In genomic region chr5:113973790-113974189, GRCm38 (mm10) we compare ENCODE assay signal across 9 mouse cellular contexts. TPM values are rescaled to one million over a fixed set of nuclear protein-coding genes. Genes with fewer than 3 reads are reported as not detected.
A peak's percentile ranks its signal among the peaks of the same experiment; 100 is the strongest.
DNase-seq lines count a peak whose midpoint lies in the region; ATAC-seq and TF ChIP-seq lines count a peak whose summit lies in the region.
"Had no signal": no experiment of that assay in that cellular context is flagged by ENCODE, and none has a peak within 500 bp of the region (broad histone marks: within the 10 kb centered on the region; RNA-seq: fewer than 3 reads in every experiment).

No protein-coding gene starts in this region.

- intact Hi-C loops in heart, adult 2 months (cut with DNase I): loop anchor here (2.0 kb wide), 1 partner anchor 19 kb away; the partner anchor contains the start of gene Ssh1

- no peaks in the 10 kb centered on the region for H3K9me3 ChIP-seq in neural tube, embryonic 12.5 days
- no peaks in the 10 kb centered on the region for H3K9me3 ChIP-seq in neural tube, embryonic 15.5 days (replicated peaks)
- no peaks in the 10 kb centered on the region for H3K9me3 ChIP-seq in kidney, embryonic 16.5 days (ENCODE audit: low read length)
- H3K9me3 ChIP-seq in midbrain, embryonic 16.5 days (replicated peaks; ENCODE audit: control insufficient read depth, low read length, poor library complexity, severe bottlenecking): no peaks in the 10 kb centered on the region

- 0 out of 2 replicates have a peak overlapping the region, but pooled peaks have one; percentile 9 for H3K4me2 ChIP-seq in neural tube, embryonic 12.5 days (replicated peaks)
- H3K4me2 ChIP-seq in neural tube, embryonic 15.5 days: no peak overlapping the region
- H3K4me2 ChIP-seq in kidney, embryonic 16.5 days (replicated peaks; ENCODE audit: low read depth, low read length): 0 out of 2 replicates have a peak overlapping the region, but pooled peaks have one; percentile 8
- H3K4me2 ChIP-seq in midbrain, embryonic 16.5 days (ENCODE audit: low read length): no peak overlapping the region; the same call in 1 of the 2 replicates

- TF ChIP-seq EP300 in heart, adult 2 months (IDR thresholded peaks at IDR 0.05; ENCODE audit: insufficient read depth, low read depth, low read length): no peak

- TF ChIP-seq POLR2A in heart, adult 2 months (IDR thresholded peaks at IDR 0.05; ENCODE audit: insufficient read depth, low read depth, low read length): no peak

- no peak overlapping the region for H3K9ac ChIP-seq in heart, adult 2 months (ENCODE audit: low read depth, low read length)
- H3K9ac ChIP-seq in neural tube, embryonic 12.5 days: no peak overlapping the region
- no peak overlapping the region for H3K9ac ChIP-seq in neural tube, embryonic 15.5 days (replicated peaks)
- no peak overlapping the region for H3K9ac ChIP-seq in kidney, embryonic 16.5 days (replicated peaks; ENCODE audit: low read length)
- H3K9ac ChIP-seq in midbrain, embryonic 16.5 days (ENCODE audit: low read depth, low read length): no peak overlapping the region

- WGBS in heart, adult 2 months: 46% methylated on average over 8 of the region's 8 CpGs
- 89% methylated on average over 8 of the region's 8 CpGs for WGBS in neural tube, embryonic 12.5 days
- 90% methylated on average over 8 of the region's 8 CpGs for WGBS in neural tube, embryonic 15.5 days
- 70% methylated on average over 8 of the region's 8 CpGs for WGBS in kidney, embryonic 16.5 days
- 92% methylated on average over 8 of the region's 8 CpGs for WGBS in midbrain, embryonic 16.5 days

- no peak overlapping the region for H3K4me3 ChIP-seq in heart, adult 2 months
- H3K4me3 ChIP-seq in neural tube, embryonic 12.5 days: no peak overlapping the region
- no peak overlapping the region for H3K4me3 ChIP-seq in neural tube, embryonic 15.5 days (replicated peaks)
- H3K4me3 ChIP-seq in kidney, embryonic 16.5 days (ENCODE audit: low read length): no peak overlapping the region
- no peak overlapping the region for H3K4me3 ChIP-seq in midbrain, embryonic 16.5 days (ENCODE audit: low read depth, low read length)

- no peaks in the 10 kb centered on the region for H3K27me3 ChIP-seq in heart, adult 2 months (ENCODE audit: control insufficient read depth, insufficient read depth, low read length)
- H3K27me3 ChIP-seq in neural tube, embryonic 12.5 days (replicated peaks): no peaks in the 10 kb centered on the region
- no peaks in the 10 kb centered on the region for H3K27me3 ChIP-seq in neural tube, embryonic 15.5 days (replicated peaks)
- no peaks in the 10 kb centered on the region for H3K27me3 ChIP-seq in kidney, embryonic 16.5 days (ENCODE audit: insufficient read depth, low read length)
- no peaks in the 10 kb centered on the region for H3K27me3 ChIP-seq in midbrain, embryonic 16.5 days (ENCODE audit: control insufficient read depth, insufficient read depth, low read depth, low read length)

- DNase-seq in heart, adult 2 months: no peak
- no peak for DNase-seq in heart, postnatal 4 days
- DNase-seq in lung, postnatal 36 days: peak; percentile 66
- DNase-seq in ovary, postnatal 36 days (ENCODE audit: low spot score): no peak
- DNase-seq: left cerebral cortex, postnatal 4 days had no signal

- peaks cover 2% of the 10 kb centered on the region; the same call in 1 of the 2 replicates for H3K36me3 ChIP-seq in heart, adult 2 months (ENCODE audit: control insufficient read depth, insufficient read depth, low read length)
- H3K36me3 ChIP-seq in neural tube, embryonic 12.5 days: peaks cover 18% of the 10 kb centered on the region
- H3K36me3 ChIP-seq in neural tube, embryonic 15.5 days: peaks cover 15% of the 10 kb centered on the region
- H3K36me3 ChIP-seq in kidney, embryonic 16.5 days (ENCODE audit: insufficient read depth, low read length): peaks cover 14% of the 10 kb centered on the region
- H3K36me3 ChIP-seq in midbrain, embryonic 16.5 days (ENCODE audit: control insufficient read depth, insufficient read depth, low read length): 0 out of 2 replicates have a peak, but pooled peaks cover 5% of the 10 kb centered on the region

- H3K4me1 ChIP-seq in heart, adult 2 months (ENCODE audit: control insufficient read depth, insufficient read depth, low read length): peaks cover 40% of the 10 kb centered on the region
- peaks cover 37% of the 10 kb centered on the region for H3K4me1 ChIP-seq in neural tube, embryonic 12.5 days
- H3K4me1 ChIP-seq in neural tube, embryonic 15.5 days: peaks cover 33% of the 10 kb centered on the region
- H3K4me1 ChIP-seq in kidney, embryonic 16.5 days (ENCODE audit: insufficient read depth, low read length): peaks cover 51% of the 10 kb centered on the region
- H3K4me1 ChIP-seq in midbrain, embryonic 16.5 days (ENCODE audit: control insufficient read depth, insufficient read depth, low read length): peaks cover 27% of the 10 kb centered on the region

- no peak for ATAC-seq in neural tube, embryonic 12.5 days (ENCODE audit: low FRiP score, low read depth)
- ATAC-seq in neural tube, embryonic 15.5 days (ENCODE audit: low FRiP score): no peak
- peak; percentile 17; the same call in 1 of the 2 replicates for ATAC-seq in kidney, embryonic 16.5 days (ENCODE audit: low FRiP score, low TSS enrichment)
- ATAC-seq in midbrain, embryonic 16.5 days: no peak

- TF ChIP-seq CTCF in heart, adult 2 months (IDR thresholded peaks at IDR 0.05): no peak

- H3K27ac ChIP-seq in heart, adult 2 months: peak overlapping the region; percentile 94
- H3K27ac ChIP-seq in neural tube, embryonic 12.5 days: no peak overlapping the region
- no peak overlapping the region for H3K27ac ChIP-seq in neural tube, embryonic 15.5 days (replicated peaks)
- H3K27ac ChIP-seq in kidney, embryonic 16.5 days (ENCODE audit: low read length): peak overlapping the region; percentile 92
- H3K27ac ChIP-seq in midbrain, embryonic 16.5 days (ENCODE audit: low read length): no peak overlapping the region

- H3K79me2 ChIP-seq in heart, adult 2 months (replicated peaks; ENCODE audit: control insufficient read depth, insufficient read depth, low read length): no peaks in the 10 kb centered on the region; the same call in 1 of the 2 replicates

RNA-seq across cellular contexts. Expression of gene Ssh1, which starts 19.9 kb away (rescaled TPM):
- total RNA-seq in heart, adult 2 months (2021): 10 to 100 TPM; 13.4 to 15.2 TPM
- 7.4 and 9.8 TPM in 2 replicates for polyA plus RNA-seq in heart, adult 2 months (2012; rRNA removed)
- total RNA-seq in heart, postnatal 4 days (2021): 10 to 100 TPM; 24.0 to 25.0 TPM
- 19.3 and 21.0 TPM in 2 replicates for polyA plus RNA-seq in neural tube, embryonic 12.5 days (2016; fragmentation: Nextera tagmentation; extraction: Ambion mirVana)
- polyA plus RNA-seq in neural tube, embryonic 15.5 days (2015; fragmentation: Nextera tagmentation; extraction: Ambion mirVana): 9.8 and 13.1 TPM in 2 replicates
- 15.0 and 16.7 TPM in 2 replicates for polyA plus RNA-seq in kidney, embryonic 16.5 days (2015; fragmentation: Nextera tagmentation; extraction: Ambion mirVana)
- polyA plus RNA-seq in midbrain, embryonic 16.5 days (2015; fragmentation: Nextera tagmentation; extraction: Ambion mirVana): 9.4 and 13.7 TPM in 2 replicates

RNA-seq across cellular contexts. Expression of gene Dao, which starts 29.7 kb away (rescaled TPM):
- total RNA-seq in heart, adult 2 months (2021): not detected
- not detected in 2 replicates for polyA plus RNA-seq in heart, adult 2 months (2012; rRNA removed)
- total RNA-seq in heart, postnatal 4 days (2021): not detected
- polyA plus RNA-seq in neural tube, embryonic 12.5 days (2016; fragmentation: Nextera tagmentation; extraction: Ambion mirVana): not detected in 2 replicates
- polyA plus RNA-seq in neural tube, embryonic 15.5 days (2015; fragmentation: Nextera tagmentation; extraction: Ambion mirVana): 0.60 TPM in 1 of 2 replicates, not detected in the other
- polyA plus RNA-seq in kidney, embryonic 16.5 days (2015; fragmentation: Nextera tagmentation; extraction: Ambion mirVana): 20.4 and 22.5 TPM in 2 replicates
- polyA plus RNA-seq in midbrain, embryonic 16.5 days (2015; fragmentation: Nextera tagmentation; extraction: Ambion mirVana): not detected in 2 replicates
- total RNA-seq: left cerebral cortex, postnatal 4 days had no signal

Comparison
In these comparisons a context has a peak if more than half of its experiments do, and no peak if none do; other contexts are left out.
1. H3K4me2 ChIP-seq: peak in neural tube, embryonic 12.5 days (single experiment) and kidney, embryonic 16.5 days (single experiment); none in neural tube, embryonic 15.5 days (single experiment) and midbrain, embryonic 16.5 days (single experiment).
2. H3K27ac ChIP-seq: peak in heart, adult 2 months (single experiment) and kidney, embryonic 16.5 days (single experiment); none in neural tube, embryonic 12.5 days (single experiment), neural tube, embryonic 15.5 days (single experiment) and midbrain, embryonic 16.5 days (single experiment).
3. RNA of gene Dao, which starts 29.7 kb away (polyA plus RNA-seq): 20.4 to 22.5 TPM in kidney, embryonic 16.5 days; 0.60 TPM in neural tube, embryonic 15.5 days, not detected in heart, adult 2 months, not detected in neural tube, embryonic 12.5 days and not detected in midbrain, embryonic 16.5 days; every median in the first group is over 10 times any median in the second.